Mouse (Mus musculus): ENCODE data around the gene Tcl1b3.

The Tcl1b3 gene

DNA sequence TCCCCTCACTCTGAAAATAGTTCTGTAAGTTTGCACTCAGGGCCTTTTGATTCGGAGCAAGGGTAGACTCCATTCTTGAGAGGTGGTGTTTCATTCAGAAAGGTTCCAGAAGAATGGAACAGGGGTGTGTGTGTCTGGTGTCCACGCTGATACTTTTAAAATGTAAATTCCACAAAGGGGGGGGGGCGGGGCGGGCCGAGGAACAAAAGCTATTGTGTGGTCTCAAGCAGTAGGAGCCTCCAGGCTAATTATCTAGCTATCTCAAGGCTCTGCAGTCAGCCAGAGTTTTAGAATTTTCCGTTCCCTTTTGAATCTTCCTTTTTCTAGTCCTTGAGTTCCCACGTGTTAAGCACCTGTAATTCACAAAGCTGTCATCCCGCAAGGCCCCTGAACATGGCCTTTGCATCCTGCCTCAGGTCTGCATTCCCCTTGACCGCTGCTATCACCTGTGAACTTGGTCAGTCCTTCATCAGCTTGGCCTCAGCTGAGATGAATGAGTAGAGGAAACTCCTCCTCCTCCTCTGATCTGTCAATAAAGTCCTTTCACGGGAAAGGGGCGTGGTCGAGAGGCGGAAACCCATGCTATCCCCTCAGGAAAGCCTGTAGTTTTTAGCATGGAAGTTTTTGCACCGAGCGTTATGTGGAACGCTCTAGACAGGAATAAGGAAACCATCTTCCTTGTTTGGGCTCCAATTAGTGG lies 33.9 kb downstream of the Tcl1b3 start:
- DNase-seq (ENCODE audit: extremely low read depth, low read depth, low spot score): no peak

DNA sequence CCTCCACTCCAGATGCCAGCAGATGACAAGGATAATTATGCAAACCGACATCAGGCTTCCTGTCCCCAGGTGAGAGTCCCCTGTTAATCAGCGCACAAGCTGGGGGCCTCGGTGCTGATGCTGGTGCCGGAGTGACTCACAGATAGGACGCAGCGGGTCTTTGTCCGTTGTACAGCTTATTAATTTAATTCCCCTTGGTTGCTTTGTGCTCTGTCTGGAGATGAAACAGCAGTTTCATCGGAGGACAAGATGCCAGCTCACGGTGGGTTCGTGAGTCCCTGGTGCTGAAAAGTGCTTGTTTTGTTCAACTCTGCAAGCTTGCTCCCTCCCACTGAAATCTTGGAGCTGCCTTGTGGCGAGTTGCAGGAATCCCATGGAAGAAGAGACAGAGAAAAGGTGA lies 43.5 kb downstream of the Tcl1b3 start:
- no peak for DNase-seq (ENCODE audit: extremely low read depth, low read depth, low spot score)

DNA sequence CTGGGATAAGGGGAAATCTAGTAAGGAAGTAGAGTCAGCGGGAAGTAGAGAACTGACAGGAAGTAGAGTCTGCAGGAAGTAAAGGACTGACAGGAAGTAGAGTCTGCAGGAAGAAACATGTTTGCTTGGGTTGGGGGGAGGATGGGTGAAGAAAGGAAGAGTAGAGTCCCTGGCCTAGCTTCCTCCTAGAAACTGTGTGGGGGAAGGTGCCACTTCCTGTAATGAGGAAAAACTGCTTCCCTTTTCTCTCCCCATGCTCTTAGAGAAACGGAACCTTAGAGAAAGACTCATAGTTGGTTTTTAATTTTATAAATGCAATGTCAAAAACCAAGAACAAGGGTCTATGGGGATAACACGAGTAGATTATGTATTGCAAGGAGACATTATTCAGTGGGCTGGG lies 44.2 kb downstream of the Tcl1b3 start:
- no peak for DNase-seq (ENCODE audit: extremely low read depth, low read depth, low spot score)

DNA sequence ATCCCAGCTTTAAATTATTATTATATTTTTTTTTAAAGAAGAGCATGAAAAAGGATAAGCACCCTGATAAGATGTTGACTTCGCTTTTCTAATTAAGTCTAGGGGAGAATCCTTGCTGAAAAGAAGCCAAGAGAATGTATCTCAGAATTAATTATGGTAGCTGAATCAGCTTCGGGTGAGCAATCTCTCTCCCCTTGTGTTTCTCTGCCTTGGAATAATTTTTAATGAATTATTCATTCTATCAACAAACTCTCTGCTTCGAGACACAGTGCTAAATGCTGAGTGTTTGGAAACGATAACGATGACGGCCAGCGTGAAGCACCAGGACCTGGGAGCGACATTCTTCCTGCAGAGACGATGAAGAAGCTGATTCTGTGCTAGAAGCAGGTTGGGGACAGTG lies 48.2 kb downstream of the Tcl1b3 start:
- DNase-seq (ENCODE audit: extremely low read depth, low read depth, low spot score): no peak
